Mouse (Mus musculus): ENCODE data around the gene Gm5767. TPM values are rescaled to one million over a fixed set of nuclear protein-coding genes. Genes with fewer than 3 reads are reported as not detected.
A peak's percentile ranks its signal among the peaks of the same experiment; 100 is the strongest.

Gene Gm5767
- polyA plus RNA-seq, 1 experiment: 0.56 TPM

- no peak overlapping the region for H3K4me3 ChIP-seq (ENCODE audit: insufficient read depth, low read depth, low read length)
- H3K27me3 ChIP-seq (replicated peaks; ENCODE audit: control insufficient read depth, insufficient read depth, low read length): no peaks in the 10 kb centered on the region
- H3K4me1 ChIP-seq (ENCODE audit: control insufficient read depth, insufficient read depth, low read length): peaks cover 7% of the 10 kb centered on the region; the same call in 1 of the 2 replicates
- H3K36me3 ChIP-seq (ENCODE audit: control insufficient read depth, insufficient read depth, low read length): no peaks in the 10 kb centered on the region
- no peak for DNase-seq
- 60% methylated on average over 6 of the region's 6 CpGs for WGBS
- no peak overlapping the region for H3K27ac ChIP-seq (ENCODE audit: insufficient read depth, low read depth, low read length)
- TF ChIP-seq CTCF (conservative IDR thresholded peaks at IDR 0.05; ENCODE audit: insufficient read depth, insufficient read length, low read depth, low read length): no peak
- no peak for TF ChIP-seq POLR2A (IDR thresholded peaks at IDR 0.05; ENCODE audit: low read depth, low read length)
Observed at GRCm38 (mm10) chr16:8673343-8673742, 7.2 kb upstream of the Gm5767 start.

- Histone ChIP-seq H3K4me1 (ENCODE audit: control insufficient read depth, insufficient read depth, low read length) (peaks cover 7% of the 10 kb centered on the region; the same call in 1 of the 2 replicates), H3K27me3 (replicated peaks; ENCODE audit: control insufficient read depth, insufficient read depth, low read length) (no peaks in the 10 kb centered on the region), H3K4me3 (ENCODE audit: insufficient read depth, low read depth, low read length) (no peak overlapping the region), H3K36me3 (ENCODE audit: control insufficient read depth, insufficient read depth, low read length) (no peaks in the 10 kb centered on the region), H3K27ac (ENCODE audit: insufficient read depth, low read depth, low read length) (no peak overlapping the region)
- 5% methylated on average over 8 of the region's 8 CpGs for WGBS
- peak; percentile 84 for TF ChIP-seq CTCF (conservative IDR thresholded peaks at IDR 0.05; ENCODE audit: insufficient read depth, insufficient read length, low read depth, low read length)
- TF ChIP-seq POLR2A (IDR thresholded peaks at IDR 0.05; ENCODE audit: low read depth, low read length): no peak
- peak; percentile 62 for DNase-seq
Observed at GRCm38 (mm10) chr16:8674165-8674564, 6.4 kb upstream of the Gm5767 start.

GRCm38 (mm10) chr16:8675559-8675958 is 5.0 kb upstream of the Gm5767 start:
- Histone ChIP-seq H3K36me3 (ENCODE audit: control insufficient read depth, insufficient read depth, low read length) (no peaks in the 10 kb centered on the region), H3K27ac (ENCODE audit: insufficient read depth, low read depth, low read length) (no peak overlapping the region), H3K4me3 (ENCODE audit: insufficient read depth, low read depth, low read length) (no peak overlapping the region), H3K27me3 (replicated peaks; ENCODE audit: control insufficient read depth, insufficient read depth, low read length) (no peaks in the 10 kb centered on the region), H3K4me1 (ENCODE audit: control insufficient read depth, insufficient read depth, low read length) (peaks cover 6% of the 10 kb centered on the region; the same call in 1 of the 2 replicates)
- 77% methylated on average over 8 of the region's 8 CpGs for WGBS
- no peak for TF ChIP-seq POLR2A (IDR thresholded peaks at IDR 0.05; ENCODE audit: low read depth, low read length)
- TF ChIP-seq CTCF (conservative IDR thresholded peaks at IDR 0.05; ENCODE audit: insufficient read depth, insufficient read length, low read depth, low read length): no peak
- DNase-seq: no peak

GRCm38 (mm10) chr16:8676228-8676627 is 4.3 kb upstream of the Gm5767 start:
- TF ChIP-seq CTCF (conservative IDR thresholded peaks at IDR 0.05; ENCODE audit: insufficient read depth, insufficient read length, low read depth, low read length) (no peak), POLR2A (IDR thresholded peaks at IDR 0.05; ENCODE audit: low read depth, low read length) (no peak)
- H3K27me3 ChIP-seq (replicated peaks; ENCODE audit: control insufficient read depth, insufficient read depth, low read length): no peaks in the 10 kb centered on the region
- no peak for DNase-seq
- H3K36me3 ChIP-seq (ENCODE audit: control insufficient read depth, insufficient read depth, low read length): no peaks in the 10 kb centered on the region
- WGBS: 88% methylated on average over 2 of the region's 2 CpGs
- H3K4me3 ChIP-seq (ENCODE audit: insufficient read depth, low read depth, low read length): no peak overlapping the region
- peaks cover 2% of the 10 kb centered on the region; the same call in 1 of the 2 replicates for H3K4me1 ChIP-seq (ENCODE audit: control insufficient read depth, insufficient read depth, low read length)
- H3K27ac ChIP-seq (ENCODE audit: insufficient read depth, low read depth, low read length): no peak overlapping the region

GRCm38 (mm10) chr16:8676800-8677199 is 3.8 kb upstream of the Gm5767 start:
- H3K27me3 ChIP-seq (replicated peaks; ENCODE audit: control insufficient read depth, insufficient read depth, low read length): no peaks in the 10 kb centered on the region
- H3K27ac ChIP-seq (ENCODE audit: insufficient read depth, low read depth, low read length): no peak overlapping the region
- H3K36me3 ChIP-seq (ENCODE audit: control insufficient read depth, insufficient read depth, low read length): no peaks in the 10 kb centered on the region
- H3K4me1 ChIP-seq (ENCODE audit: control insufficient read depth, insufficient read depth, low read length): peaks cover 2% of the 10 kb centered on the region; the same call in 1 of the 2 replicates
- peak; percentile 44 for DNase-seq
- no peak overlapping the region for H3K4me3 ChIP-seq (ENCODE audit: insufficient read depth, low read depth, low read length)
- 57% methylated on average over 4 of the region's 4 CpGs for WGBS
- TF ChIP-seq POLR2A (IDR thresholded peaks at IDR 0.05; ENCODE audit: low read depth, low read length): no peak
- TF ChIP-seq CTCF (conservative IDR thresholded peaks at IDR 0.05; ENCODE audit: insufficient read depth, insufficient read length, low read depth, low read length): peak; percentile 85

GRCm38 (mm10) chr16:8678035-8678434 is 2.5 kb upstream of the Gm5767 start:
- no peaks in the 10 kb centered on the region for H3K27me3 ChIP-seq (replicated peaks; ENCODE audit: control insufficient read depth, insufficient read depth, low read length)
- H3K4me3 ChIP-seq (ENCODE audit: insufficient read depth, low read depth, low read length): no peak overlapping the region
- no peaks in the 10 kb centered on the region for H3K36me3 ChIP-seq (ENCODE audit: control insufficient read depth, insufficient read depth, low read length)
- peaks cover 2% of the 10 kb centered on the region; the same call in 1 of the 2 replicates for H3K4me1 ChIP-seq (ENCODE audit: control insufficient read depth, insufficient read depth, low read length)
- no peak overlapping the region for H3K27ac ChIP-seq (ENCODE audit: insufficient read depth, low read depth, low read length)
- 20% methylated on average over 5 of the region's 5 CpGs for WGBS
- DNase-seq: peak; percentile 47
- TF ChIP-seq POLR2A (IDR thresholded peaks at IDR 0.05; ENCODE audit: low read depth, low read length): no peak
- no peak for TF ChIP-seq CTCF (conservative IDR thresholded peaks at IDR 0.05; ENCODE audit: insufficient read depth, insufficient read length, low read depth, low read length)

GRCm38 (mm10) chr16:8678676-8679075 is 1.9 kb upstream of the Gm5767 start:
- Histone ChIP-seq H3K27ac (ENCODE audit: insufficient read depth, low read depth, low read length) (no peak overlapping the region), H3K4me1 (ENCODE audit: control insufficient read depth, insufficient read depth, low read length) (no peaks in the 10 kb centered on the region; the same call in 1 of the 2 replicates), H3K4me3 (ENCODE audit: insufficient read depth, low read depth, low read length) (no peak overlapping the region), H3K36me3 (ENCODE audit: control insufficient read depth, insufficient read depth, low read length) (no peaks in the 10 kb centered on the region), H3K27me3 (replicated peaks; ENCODE audit: control insufficient read depth, insufficient read depth, low read length) (no peaks in the 10 kb centered on the region)
- DNase-seq: no peak
- WGBS: 81% methylated on average over 4 of the region's 4 CpGs
- no peak for TF ChIP-seq POLR2A (IDR thresholded peaks at IDR 0.05; ENCODE audit: low read depth, low read length)
- no peak for TF ChIP-seq CTCF (conservative IDR thresholded peaks at IDR 0.05; ENCODE audit: insufficient read depth, insufficient read length, low read depth, low read length)
